Mouse (Mus musculus) lung, adult 18-20 months (tissue): ENCODE data around the gene Fto.

ENCODE experiments used
- DNase-seq, 2 experiments: peaks; one replicate each; pipeline ENCODE4 v3.0.0; 2022; ENCODE audit warnings: mixed read lengths in 2 of 2

Gene Fto

DNA sequence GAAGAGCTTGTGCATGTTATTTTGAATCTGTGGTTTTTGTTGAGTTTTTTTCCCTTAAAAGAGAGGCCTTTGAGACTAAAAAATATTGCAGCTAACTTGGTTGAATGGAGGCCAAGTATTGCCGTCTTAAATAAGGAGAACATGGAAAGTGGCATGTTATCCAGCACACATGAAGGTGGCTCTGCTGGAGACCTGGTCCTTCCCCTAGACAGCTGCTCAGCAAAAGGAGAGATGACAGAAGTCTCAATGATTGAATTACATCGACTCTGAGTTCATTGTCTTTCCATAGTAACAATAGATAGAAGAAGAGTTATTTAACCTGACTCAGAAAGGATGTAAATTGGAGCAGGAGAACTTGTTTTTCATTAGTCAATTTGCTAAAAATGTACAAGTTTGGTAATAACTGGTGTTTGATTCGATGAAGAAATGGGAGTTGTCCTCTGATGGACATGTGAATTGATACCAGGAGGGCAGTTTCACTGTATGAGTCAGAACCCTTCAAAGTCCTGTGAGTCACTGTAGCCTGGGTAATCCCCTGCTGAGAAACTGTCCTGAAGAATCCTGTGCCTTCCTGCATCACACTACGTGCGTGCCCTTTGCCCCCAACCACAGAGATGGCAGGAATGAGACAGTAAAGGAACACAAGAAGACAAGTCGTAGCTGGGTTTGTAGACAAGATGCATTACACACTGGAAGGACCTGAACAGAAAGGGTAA is 82.2 kb downstream of the Fto start:
- DNase-seq, result no peak

DNA sequence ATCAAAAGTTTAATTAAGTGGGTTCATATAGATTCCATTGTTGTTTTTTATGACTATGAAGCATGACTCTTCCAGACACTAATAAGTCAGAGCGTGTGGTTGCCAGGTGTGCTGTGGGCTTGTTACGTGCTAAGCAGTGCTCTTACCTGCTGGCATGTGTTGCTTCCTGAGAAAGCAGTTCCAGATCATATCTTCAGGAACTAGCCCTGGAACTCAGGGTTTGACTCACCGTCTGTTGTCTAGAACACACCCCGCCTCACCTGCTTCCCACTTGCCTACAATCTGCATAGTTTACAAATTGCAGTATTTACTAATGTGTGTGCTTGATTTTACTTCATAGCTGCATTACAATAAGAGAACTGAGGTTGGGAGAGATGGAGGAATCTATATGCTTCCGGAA is 84.7 kb downstream of the Fto start:
- no peak for DNase-seq

DNA sequence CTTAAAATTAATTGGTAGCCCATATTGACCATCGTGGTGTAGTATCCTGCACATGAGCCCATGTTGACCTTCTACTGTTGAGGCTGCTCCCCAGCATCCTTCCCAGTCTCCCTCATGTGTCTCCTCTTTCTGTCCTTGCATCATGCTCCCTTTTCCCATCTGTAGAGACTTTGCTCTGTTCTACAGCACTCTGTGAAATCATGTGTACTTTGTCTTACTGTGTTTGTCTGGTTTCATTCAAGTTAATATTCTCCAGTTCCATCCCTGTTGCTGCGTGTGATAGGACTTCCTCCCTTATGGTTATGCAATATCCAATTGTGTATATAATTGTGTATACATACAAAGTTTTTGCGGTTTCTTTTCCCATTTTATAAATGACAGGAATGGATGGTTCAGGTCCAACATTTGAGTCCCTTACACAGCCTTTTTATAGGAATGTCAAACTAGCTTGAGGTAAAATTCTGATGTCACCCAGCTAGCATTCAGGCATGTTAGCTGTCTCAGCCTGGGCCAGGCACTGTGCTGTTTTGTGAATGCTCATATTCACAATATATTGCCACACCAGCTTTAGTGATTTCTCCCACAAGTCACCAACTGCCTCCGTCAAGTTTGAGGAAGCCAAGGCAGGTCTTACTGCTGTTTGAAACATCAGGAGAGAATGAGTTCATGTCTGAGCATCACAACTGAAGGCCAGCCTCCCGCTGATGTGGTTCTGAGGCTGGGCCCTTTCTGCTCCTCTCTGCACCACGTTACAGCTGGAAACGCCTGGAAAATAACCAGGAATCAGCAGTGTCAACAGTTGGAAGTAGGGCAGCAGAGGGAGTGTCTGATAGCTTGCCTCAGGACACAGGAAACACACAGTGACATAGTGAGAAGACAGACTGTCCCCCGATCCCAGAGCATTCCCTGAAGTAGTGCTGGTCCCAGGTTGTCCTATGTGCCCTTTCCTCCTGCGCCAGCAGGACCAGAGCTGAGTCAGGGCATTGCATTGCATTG is 90.0 kb downstream of the Fto start:
- DNase-seq, result no peak

DNA sequence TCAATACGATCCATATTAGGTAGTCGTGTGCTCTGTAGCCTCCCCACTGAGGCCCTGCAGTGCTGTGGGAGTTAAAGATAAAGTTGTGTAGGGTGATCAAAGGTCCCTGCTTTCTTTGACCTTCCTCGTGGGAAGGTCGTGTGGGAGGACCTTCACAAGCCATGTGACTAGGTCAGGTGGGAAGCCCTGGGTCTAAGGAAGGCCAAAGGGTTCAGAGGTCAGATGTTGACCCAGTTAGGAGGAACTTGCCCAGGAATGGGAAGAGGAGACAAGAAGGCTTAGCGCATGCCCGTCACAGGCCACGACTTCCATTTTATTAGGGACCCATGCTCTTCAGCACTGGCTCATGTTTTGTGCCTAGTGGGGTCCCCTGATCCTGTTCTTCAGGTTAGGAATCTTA is 91.0 kb downstream of the Fto start:
- DNase-seq, result no peak

DNA sequence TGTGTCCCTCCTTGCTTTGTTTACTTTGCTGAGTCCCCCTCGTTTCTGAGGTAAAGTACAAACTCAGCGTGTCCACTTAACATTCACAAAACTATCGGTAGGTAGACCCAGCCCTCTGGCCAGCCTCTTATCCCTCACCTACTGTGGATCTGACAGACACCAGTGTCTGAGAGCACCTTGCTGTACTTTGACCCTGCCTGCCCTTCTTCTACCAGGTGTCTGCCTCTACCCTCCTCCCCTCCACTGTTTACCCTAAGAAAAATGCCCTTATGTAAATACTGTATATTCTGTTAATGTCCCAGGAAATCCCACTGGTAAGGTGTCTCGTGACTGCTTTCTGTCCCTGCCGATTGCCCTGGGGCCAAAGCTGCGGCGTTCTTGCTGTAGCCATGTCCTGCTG is 91.8 kb downstream of the Fto start:
- DNase-seq, result no peak

DNA sequence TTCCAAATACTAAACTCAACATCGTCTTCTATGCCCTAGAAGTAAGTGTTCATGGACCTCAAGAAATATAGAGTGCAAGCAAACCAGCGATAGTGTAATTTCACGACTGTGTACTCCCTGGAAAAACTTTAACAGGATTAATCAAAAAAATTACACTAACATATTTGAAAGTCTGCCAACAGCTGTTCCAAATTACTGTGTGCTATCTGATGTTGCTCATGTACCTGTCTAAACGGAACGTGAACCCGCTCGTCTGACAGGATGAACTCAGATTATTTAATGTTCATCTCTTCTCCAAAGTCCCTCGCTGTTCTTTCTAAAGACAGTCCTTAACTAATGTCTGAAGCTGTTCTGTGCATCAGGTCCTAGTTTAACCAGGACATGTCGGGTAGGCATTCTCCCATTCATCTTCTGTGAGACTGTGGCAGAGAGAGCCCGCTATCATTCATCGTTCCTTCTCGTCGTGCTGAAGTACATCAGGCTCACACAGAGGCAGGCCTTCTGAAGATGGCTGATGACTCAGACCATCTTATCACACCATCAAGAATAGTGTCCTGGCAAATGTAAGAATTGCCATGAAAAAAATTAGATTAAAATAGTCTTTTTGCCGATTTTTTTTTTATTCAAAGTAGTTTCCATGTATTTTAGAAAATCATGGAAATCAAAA is 93.4 kb downstream of the Fto start:
- no peak for DNase-seq

DNA sequence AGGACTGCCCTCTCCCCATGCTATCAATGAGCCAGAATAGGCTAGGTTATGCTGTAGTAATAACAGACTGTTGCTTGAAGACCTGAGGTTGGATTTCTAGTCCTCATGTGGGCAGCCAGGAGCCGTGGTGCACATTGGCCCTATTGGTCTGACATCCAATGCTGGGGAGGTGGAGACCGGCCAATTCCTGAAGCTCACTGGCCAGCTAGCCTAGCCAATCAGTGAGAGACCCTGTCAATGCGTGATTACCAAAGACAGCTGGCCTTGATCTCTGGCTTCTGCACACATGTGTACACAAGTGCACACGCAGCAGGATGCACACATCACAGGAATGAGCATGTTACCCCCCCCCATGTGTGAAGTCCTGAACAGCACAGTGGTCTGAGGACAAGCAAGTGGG is 94.6 kb downstream of the Fto start:
- DNase-seq, result no peak

DNA sequence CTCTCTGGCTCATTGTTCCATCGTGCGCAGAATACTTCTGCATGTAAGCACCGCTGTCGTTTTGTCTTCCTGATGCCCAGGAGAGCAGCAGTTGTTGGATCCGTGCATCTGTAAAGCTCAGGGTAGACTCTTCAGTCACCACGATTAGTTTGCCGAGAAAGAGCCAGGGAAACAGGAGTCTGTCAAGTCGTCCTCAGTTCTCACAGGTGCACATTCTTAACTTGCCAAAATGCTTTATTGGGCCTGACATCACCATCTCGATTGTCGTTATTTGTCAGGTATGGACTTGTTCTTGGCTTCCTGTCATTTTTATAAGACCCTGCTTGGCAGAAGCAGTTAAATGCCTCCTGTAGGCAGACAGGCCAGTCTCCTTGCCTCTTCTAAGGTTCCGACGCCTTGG is 96.7 kb downstream of the Fto start:
- no peak for DNase-seq

DNA sequence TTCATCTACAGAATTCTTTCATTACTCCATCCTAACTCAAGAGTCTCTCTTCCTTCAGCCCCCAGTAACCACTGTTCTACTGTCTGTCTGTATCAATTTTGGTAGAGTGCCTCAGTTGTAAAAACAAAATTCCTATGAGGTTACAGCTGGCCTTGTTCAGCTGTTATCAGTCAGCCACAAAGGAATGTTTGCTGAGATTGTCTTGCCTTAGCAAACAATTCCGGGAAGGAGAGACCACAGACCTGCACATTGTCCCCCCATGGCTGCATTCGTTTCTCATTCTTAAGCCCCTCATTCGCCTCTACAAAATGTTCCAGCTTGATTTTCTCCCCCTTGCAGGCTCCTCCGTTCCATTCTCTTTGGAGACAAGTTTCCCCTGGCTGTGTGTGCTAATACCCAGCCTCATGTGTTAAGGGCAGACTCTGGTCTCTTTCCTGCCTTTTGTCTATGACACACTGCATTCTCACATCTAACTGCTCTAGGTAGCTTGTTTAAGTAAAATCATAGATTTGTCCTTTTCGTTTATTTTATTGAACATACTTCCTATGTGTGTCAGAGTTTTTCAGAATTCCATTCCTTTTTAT is 111.3 kb downstream of the Fto start:
- no peak for DNase-seq

DNA sequence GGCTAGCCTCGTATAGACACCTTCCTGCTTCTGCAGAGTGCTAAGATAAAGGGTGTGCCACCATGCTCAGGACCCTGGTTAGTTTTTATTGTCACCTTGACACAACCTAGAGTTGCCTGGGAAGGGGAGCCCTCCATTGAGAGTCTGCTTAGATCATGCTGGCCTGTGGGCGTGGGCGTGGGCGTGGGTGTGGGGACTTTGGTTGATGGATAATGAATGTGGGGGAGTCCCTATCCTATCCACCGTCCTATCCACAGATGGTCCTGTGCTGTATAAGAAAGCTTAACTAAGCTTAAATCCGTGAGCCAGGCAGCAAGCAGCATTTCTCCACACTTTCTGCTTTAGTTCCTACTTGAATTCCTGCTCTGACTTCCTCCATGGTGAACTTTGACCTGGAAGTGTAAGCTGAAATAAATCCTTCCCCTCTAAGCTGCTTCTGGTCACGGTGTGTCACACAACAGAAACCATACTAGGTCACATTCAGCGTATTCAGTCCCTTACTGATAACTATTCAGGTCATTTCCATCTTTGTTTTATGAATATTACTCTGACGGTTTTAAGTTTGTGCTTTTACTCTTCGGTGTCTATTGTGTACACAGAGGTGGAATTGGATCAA is 112.0 kb downstream of the Fto start:
- no peak for DNase-seq

DNA sequence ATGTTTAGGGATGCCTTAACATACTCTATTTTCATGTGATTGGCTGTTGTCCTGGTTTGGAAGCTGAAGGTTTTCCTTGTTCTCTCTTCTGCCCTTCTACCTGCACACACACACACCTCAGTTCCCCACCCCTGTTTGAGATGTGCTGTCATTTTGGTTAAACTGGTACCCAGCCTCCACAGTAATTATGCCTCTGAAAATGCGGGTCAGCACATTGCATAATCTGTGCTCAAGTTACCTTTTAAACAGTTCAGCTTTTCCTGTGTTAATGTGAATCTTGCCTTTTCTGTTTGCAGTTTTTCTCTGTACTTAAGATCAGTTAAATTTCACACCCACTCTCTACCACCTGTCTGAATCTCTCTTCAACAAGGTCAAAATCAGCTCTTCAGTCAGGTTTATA is 113.2 kb downstream of the Fto start:
- no peak for DNase-seq

DNA sequence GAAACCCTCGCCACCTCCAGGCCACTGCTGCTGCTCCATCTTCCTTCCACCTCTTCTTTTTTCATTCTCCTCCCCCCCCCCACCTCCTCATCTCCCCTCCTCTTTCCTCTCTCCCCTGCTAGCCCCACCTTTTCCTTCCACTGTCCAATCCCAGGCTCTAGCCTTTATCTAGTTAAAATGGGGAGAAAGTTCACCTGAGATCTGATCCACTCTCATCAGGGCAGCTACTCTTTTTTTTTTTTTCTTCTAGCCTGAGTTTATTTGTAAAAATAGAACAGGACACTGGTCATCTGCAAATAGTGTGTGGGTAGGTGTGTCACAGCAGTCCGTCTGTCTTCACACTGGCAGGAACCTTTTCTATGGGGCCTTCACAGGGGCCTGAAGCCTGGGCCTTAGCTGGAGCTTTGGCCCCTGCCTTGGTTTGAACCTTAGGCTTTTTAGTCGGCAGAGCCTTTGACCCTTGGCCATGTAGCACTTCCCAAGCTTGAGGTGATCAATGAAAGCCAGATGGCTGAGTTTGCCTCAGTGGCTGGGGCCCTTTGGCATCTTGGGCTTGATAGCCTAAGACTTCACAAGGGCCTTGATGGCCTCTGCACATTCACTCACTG is 117.1 kb downstream of the Fto start:
- no peak for DNase-seq

DNA sequence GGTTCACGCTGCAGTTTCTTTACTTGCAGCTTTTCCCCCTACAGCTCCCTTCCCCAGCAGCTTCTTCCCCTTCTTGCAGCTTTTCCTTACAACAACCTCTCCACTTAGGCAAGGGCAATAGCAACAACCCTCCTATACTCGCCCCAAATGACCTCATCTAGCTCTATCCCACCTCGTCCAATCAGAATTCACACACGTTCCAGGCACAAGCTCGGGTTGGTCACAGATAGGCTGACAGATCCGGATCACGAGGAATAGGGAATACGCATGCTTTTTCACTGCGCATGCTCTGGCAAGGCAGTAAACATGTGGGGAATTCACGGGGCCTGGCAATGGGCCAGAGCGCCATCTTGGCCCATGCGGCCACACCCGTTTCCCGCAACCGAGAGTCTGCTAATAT is 122.7 kb downstream of the Fto start:
- no peak for DNase-seq

DNA sequence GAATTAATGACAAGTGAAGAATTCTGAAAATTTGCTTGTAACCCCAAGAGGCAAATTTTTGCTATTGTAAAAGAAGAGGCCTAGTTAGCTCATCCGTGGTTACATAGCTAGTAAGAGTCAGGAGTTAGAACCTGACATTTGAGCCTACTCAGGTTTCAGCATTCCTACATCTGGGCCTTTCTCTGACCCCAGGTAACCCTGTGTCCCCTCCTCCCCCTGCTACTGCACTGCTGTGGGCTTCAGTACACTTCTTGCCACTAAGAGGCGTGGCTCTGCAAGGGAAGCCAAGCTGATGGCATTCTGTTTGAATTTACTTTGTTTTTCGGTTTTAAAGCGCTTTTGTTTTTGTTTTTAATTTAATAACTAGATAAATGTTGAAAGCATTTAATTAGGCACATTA is 130.6 kb downstream of the Fto start:
- no peak for DNase-seq

DNA sequence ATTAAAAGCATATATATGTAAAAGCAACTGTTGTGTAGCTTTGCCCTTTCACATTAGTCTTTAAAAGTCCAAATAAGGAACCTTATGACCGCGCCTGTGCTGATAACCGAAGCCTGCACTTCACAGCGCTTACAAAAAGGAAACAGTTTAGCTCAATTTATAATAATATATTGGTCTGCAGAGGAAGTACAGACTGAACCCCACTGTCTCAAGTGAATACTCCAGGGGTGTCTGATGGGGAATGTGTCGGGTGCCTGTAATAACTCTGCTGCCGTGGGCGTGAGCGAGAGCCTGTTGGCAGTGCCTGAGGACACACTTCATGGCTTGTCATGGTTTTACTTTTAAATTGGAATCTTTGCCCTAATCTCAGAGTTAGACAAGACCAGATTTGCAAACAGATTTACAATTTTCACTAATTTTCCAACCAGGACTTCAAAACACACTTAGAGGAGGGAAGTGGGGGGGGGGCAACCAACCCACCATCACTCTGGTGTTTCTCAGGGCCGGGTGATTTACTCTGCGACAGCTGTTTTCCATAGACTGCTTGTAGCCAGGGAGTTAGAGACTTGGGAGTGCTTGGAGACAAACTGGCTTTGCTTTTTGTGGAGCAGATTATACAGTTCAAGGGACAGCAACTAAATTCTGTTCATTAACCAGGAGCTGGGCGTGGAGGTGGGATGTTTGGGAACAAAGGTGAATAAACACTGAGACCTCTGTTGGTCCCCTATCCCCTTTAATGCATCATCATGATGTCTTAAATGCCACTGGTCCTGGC is 131.5 kb downstream of the Fto start:
- no peak for DNase-seq

DNA sequence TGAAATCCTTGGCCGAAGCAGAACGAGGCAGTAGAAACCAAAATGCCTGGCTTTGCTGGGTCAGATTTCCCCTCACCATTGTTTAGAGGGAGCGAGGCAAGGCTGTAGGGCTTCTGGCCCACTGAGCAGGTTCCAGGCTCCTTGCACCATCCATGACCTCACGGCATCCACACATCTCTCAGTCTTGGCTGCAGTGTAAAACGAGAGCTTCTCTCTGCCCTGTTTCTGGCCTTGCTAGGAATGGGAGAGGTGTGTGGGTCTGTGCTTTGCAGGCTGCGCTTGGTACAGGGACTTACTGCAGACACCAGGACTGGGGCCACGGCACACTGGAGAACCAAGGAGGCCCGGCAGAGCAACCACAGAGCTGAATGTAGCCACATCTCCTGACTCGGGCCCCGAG is 132.2 kb downstream of the Fto start:
- DNase-seq, result no peak

DNA sequence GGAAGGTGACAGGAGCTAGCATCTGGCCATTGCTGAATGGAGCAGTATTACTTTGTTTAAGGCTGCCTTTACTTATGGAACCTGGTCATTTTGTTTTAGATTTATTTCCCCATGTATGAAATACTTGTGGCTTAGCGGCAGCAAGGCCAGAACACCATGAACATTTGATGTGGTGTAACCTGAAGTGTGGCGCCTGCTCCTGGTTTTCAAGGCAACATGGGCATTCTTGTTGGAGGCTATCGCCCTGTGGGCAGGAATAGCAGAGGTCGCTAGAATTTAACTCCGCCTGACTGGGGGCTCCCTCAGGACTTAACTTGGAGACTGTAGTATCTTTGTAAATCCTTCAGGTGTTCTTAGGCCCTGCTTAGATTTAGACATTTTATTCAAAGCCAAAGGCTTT is 132.7 kb downstream of the Fto start:
- no peak for DNase-seq

DNA sequence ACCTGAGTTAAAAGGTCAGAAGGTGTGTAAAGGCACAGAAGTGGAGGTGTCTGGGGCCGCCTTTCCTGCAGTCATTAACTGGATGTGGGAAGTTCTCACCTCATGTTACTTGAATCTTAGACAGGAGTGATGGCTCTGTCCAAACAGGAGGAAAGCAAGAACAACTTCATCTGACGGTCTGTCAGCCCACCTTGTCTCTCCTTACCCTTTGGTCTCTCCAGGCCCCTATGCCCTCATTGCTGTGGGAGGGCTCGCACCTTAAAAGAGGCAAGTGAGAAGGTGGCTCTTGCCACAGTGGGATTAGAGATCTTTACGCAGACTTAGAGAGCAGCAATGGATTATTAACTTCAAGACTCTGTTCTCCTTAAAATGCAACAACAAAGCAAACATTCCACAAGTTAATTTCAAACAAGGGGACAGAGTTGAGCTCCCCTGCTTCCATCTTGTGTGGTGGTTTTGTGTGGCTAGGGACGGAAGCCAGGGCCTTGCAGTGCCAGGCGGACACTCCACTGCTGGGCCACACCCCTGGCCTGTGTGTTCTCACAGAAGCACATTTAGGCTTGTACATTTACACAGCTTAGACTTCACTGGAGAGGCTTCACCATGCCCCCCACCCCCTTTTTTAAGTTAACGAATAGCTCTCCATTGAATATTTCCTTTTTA is 135.5 kb downstream of the Fto start:
- peak in 1 of 2 experiments; percentile 21 for DNase-seq

DNA sequence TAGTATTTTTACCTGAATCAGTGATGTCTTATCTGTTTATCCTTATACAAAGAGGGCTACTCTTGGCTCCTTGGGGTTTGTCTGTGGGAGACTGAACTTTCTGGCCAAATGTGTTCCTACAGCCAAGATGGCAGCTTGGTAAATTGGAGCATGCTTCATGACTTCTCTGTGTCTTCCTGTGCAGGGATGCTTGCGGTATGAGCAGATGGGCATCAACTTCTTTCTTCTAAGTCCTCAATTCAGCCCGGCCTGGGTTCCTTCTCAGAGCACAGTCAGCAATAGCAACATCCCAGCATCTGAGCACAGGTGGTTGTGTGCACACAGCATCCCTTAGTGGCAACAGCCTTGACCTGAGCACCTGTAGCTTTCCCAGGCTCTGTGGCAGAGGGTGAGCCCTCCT is 141.6 kb downstream of the Fto start:
- DNase-seq, result no peak

DNA sequence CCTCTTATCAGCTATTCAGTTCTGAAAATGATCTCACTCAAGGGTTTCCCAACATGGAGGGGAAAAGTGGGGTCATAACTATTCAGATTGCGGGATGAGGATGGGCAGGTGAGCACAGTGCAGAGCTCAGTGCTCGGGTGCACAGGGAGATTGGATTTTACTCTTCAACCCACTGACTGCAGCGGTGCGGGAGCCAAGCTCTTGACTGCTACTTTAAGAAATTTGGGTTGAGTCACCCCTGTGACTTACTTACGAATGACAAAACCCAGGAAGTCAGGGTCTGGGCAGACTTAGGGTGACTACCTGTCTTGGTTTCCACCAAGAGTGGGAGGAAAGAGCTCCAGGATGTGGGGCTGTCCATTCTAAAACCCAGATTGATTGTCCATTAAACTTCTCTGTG is 142.3 kb downstream of the Fto start:
- DNase-seq, result no peak

DNA sequence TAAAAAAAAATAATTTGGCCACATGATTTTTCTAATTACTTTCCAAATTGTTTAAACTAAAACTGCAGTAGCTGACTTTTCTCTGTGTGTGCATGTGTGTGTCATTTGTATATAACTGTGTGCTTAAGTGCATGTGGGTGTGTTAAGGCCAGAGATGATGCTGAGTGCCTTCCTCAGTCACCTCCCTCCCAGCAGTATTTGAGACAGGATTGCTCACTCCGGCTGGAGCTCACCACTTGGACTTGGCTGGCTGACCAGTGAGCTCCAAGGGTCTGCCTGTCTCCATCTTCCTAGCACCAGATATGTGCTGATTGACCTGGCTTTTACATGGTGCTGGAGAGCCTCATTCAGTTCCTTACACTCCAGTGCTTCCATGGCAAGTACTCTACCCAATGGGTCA is 144.7 kb downstream of the Fto start:
- no peak for DNase-seq
